Mouse (Mus musculus): Measurements from ENCODE around the gene Zfp319.

Gene Zfp319

DNA sequence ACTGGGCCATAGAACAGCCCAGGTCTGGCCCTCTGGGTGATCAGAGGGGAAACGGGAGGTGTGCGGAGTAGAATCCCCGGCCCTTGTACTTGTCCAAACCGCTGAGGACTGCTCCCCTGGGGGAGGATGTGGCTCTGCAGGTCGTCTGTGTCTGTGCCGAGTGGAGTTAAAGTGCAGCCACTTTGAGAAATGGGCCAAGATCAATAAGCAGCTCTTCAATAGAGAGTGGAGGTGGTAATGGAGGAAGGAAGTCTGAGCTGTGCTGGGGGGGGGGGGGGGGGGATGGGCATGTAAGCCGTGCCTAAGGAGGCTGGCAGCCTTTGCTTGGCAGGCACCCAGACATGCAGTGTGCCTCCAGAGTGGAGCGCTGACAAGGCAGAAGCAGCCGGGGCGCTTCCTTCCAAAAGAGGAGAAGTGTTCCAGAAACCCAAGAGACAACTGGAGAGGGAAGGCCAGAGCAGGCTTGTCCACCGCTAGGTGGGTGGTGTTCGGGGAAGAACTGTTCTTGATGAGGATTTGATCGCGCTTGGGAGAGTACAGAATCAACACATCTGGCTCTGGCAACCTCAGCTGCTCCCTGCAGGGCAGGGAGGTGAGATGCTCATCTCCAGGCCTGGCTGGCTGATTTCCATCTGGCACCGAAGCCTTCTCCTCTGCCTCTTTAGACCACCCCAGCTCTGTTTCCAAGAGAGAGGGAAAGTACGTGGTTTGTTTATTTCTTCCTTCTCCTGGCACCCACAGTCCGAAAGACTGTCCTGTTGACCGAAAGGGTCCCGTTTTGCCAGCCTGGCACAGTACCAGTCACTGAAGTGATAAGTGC lies 17.3 kb upstream of the Zfp319 start:
- peak; percentile 91 for DNase-seq

DNA sequence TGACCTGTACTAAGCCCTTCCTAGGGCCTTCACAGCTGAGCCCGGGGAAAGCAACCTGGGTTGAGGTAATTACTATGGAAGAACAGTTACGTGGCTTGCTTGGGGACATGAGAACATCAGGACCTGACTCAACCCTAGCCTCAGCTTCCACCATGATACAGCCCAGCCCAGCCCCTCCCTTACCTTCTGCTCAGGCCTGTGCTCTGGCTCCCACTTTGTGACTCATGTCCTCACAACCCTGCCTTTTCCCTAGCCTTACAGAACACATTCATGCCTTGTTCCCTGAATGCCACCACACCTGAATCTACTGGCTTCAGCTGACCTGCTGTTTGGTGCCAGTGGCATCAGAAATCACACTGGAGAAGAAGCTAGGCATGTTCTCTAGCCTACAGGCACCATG lies 16.6 kb upstream of the Zfp319 start:
- no peak for DNase-seq

DNA sequence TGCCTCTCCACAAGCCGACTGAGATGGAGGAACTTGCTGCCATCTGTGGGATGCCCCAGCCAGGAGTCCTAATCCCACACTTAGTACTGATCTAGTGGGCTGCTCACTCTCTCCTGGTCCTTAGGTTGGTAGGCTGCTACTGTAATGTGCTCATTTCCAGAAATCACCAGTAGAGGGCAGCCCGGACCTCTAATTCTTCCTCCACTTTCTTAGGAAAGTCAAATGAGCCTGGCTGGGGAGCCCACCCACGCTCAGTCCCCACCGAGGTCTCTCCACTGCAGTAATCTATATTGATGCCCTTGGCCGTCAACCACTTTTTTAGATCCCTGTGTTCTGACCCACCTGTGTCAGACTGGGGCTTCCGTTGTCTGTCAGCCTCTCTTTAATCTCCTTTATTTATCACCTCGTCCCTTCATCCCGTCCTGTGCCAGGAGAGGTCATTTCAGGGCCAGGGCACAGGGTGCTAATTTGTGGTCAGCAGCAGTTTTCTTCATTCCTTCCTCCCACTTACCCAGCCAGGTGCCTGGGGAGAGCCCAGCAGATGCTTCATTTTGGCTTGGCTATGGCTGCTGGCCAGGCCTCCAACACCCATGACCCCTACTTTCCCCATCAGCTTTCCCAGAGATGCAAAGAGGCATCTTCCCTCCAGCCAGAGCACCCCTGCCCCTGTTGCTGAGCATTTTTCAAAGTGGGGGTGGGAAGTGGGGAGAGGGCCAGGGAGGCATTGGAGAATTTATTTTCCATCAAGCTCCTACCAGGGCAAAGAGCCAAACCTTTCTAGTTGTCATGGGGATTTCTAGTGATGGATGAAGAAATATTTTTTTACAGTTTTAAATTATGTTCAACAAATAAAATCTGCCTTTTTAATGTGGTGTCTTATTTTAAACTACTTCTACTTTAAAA lies 15.1 kb upstream of the Zfp319 start:
- DNase-seq, result peak; percentile 85

DNA sequence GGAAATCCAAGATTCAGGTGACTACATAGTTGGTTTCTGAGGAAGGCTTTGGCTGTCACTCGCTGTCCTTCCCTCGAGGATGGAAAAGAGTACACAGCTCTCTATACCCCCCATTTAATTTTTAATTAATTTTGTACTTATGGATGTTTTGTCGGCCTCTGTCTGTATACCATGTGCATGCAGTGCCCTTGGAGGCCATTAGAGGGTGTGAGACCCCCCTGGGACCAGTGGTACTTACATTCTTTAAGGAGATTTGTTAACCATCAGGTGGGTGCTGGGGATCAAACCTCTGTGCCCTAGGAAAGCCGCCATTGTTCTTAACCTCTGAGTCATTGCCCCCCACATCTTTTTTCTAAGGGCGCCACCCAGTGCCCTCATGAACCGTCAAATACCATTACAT lies 12.9 kb upstream of the Zfp319 start:
- DNase-seq, result no peak

DNA sequence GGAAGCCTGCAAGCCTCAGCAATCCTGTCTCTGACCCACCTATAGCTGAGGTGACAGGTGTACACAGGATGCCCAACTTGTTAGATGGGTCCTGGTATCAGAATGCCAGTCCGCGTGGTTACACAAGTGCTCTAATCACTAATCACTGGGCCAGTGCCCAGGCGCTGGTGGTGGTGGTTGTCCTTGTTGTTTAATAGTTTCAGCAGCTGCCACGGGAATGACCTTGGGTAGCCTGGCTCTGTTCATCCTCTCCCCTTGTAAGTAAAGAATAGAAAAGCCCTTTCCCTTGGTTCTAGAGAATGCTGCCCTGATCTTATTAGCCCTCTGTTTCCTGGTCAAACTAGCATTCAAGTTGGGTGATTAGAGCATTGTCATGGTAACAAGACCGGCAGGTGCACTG lies 10.0 kb upstream of the Zfp319 start:
- no peak for DNase-seq

DNA sequence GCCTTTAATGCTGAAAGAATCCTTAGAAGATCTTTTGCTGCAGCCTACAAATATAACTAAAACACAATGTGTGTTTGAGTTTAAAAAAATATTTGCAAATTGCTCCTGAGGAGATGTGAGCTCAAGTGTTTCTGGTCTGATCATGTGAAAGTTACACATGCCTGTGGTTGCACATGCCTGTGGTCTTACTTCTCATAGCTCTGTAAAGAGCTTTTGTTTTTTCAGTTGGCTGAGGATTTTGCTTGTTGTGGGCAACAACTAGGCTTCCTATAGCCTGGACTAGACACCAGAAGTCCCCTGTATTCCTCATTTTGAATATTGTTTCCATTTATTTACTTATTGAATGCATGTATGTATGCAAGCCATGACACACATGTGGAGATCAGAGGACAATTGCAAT lies 4.6 kb upstream of the Zfp319 start:
- DNase-seq, result no peak

DNA sequence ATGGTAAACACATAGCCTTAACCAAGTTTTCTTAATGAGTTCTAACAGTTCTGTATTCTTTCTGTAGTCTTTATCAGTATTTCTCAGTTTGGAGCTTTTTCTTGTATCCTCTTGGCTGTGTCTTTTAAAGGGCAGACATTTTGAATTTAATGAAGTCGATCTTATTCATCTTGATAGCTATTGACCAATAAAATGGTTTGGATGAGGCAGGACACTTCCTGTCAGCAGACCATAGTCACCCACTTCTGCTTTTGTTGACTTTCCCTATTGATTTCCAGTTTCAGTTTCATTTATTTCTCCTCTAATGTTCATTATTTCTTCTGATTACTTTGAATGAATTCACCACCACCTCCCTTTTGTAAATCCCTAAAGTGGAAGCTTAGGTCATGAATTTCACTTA lies 4.0 kb upstream of the Zfp319 start:
- DNase-seq, result no peak

DNA sequence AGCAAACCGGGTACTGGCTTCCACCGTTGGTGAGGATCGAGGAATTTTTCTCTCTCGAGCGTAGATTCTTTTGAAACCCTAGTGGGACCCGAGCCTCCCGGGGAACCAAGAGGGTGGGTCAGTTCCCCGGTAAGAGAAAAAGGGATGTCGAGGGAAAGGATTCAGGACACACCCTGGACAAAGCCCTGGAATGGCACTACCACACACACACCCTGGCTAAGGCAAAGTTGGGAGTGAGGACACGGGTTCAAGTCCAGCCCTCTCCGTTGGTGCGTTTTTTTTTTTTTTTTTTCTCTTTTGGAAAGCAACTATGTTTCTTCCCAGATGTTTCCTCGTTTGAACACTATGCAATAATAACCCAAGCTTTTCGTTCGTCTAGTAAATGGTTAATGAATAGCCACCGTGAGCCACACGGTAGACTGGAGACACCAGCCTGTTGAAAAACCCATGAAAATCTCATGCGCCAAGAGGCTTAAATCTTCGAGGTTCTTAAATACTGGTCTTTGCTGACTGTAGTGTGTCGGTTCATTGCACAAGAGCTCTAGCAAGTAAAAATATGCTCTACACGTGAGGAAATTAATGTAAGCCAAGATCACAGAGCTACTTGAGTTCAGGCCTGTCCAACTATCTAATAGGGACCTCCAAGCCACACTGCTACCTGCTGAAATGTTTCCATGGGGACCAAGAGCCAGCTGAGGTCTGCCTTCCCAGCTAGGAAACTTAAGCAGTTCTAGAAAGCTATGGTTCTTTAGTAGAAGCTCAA lies 868 bp upstream of the Zfp319 start:
- no peak for DNase-seq

DNA sequence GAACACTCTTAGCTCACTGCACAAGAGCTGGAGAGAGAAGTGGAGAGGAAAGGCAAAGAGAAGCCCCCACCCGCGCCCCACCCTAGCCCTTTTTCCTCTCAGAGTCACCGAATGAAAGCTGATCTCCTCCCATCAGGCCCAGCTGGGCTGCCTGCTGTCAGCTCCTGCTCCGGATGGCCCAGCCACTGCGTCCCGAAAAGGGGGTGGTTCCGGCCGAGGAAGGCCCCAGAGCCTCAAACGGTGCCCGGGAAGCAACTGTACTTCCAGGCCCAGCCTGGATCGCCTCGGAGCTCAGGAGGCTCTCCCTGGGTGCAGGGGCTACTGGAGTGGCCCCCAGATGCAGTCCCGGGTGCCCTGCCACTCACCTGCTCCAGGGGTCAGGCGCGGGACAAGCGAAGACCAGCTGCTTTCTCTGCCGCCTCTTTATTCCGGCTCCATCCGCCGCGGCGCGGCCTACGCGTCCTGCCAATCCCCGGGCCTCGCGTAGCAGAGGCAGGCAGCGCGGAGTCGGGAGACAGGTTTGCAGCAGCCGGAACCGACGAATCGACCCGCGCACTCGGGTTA lies 512 bp downstream of the Zfp319 start:
- no peak for DNase-seq

DNA sequence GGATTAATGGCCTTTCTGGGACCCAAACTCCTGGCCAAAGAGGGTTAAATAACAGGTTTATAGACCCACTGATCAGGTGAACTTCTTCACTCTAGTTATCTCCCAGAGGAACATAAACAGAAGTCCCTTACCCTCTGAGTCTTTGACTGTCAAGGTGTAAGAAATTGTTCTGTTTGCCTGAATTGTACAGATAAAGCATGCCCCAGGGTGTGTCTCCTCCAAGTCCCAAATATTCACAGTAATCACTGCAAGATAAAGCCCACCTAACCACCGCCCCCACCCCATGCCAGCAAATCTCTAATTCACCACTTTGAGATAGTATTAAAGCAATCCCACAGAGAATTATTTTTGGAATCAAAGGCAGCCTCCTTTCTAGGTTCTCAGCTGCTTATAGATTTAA lies 1.4 kb downstream of the Zfp319 start:
- DNase-seq, result no peak

DNA sequence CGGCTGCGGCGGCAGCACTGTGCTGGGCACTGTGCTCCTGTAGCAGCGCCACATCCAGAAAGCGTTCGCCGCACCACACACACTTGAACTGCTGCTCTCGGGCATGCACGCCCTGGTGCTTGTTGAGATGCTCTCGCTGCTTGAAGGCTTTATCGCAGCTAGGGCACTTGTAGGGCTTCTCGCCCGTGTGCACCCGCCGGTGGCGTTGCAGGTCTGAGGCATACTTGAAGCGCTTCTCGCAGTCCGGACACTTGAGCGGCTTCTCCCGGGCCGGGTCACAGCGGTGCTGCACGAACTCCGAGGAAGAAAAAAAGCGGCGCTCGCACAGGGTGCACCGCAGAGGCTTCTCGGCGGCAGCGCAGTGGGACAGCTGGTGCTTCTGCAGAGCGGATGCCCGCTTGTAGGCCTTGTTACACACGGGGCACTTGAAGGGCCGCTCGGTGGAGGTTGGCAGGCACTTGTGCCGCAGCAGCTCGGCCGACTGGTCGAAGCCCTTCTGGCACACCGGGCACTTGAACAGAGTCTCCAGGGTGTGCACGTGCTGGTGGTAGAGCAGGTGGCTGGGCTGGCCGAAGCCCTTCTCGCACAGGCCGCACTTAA lies 3.8 kb downstream of the Zfp319 start:
- no peak for DNase-seq

DNA sequence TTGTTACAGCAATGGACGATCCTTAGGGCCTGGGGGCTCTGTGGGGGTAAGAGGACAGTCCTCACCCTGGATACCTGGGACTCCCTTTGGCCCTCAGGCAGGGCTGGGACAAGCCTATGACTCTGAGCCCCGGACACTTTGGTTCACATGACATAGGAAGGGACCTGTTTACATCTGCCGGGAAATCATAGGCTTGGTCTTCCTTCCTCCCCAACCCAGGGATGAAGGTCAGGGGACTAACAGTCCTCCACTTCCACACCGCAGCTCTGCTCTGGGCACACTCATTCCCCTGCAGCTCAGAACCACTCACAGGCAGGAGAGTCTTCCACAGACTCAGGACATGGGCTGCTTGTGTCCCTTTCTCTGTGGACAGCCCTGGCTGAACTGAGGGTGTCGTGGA lies 4.9 kb downstream of the Zfp319 start:
- no peak for DNase-seq

DNA sequence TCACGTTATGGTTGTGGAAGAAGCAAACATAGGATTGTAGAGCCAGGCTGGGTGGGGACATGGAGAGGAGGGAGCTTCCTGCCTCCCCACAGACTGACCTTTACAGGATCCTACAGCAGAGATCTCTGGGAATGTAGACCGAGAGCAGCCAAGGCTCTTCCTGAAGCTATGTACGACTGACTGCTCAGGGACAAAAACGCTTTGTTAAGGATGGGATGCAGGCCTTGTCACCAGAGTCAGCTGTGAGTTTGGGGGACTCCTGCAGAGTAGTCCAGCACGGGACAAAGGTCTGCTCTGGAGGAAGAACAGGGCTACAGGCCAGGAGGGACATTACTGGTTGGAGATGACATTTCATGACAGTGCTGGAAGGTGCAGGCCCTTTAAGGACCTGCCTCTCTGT lies 7.1 kb downstream of the Zfp319 start:
- no peak for DNase-seq

DNA sequence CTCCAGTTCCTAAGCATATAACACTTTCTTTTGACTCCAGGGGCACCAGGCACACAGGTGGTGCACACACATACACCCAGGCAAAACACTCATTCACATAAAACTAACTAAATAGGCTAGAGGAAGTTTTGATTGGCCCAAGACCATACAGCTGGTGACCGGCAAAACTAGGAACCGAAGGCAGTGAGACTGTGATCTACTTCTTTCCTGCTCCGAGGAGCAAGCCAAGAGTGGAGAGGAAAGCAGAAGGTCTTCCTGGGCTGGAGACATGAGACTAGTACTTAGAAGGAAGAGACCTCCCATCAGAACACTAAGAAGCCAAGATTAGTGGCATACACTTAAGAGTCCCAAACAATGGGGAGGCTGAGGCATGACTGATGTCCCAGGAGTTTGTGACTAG lies 8.5 kb downstream of the Zfp319 start:
- DNase-seq, result no peak

DNA sequence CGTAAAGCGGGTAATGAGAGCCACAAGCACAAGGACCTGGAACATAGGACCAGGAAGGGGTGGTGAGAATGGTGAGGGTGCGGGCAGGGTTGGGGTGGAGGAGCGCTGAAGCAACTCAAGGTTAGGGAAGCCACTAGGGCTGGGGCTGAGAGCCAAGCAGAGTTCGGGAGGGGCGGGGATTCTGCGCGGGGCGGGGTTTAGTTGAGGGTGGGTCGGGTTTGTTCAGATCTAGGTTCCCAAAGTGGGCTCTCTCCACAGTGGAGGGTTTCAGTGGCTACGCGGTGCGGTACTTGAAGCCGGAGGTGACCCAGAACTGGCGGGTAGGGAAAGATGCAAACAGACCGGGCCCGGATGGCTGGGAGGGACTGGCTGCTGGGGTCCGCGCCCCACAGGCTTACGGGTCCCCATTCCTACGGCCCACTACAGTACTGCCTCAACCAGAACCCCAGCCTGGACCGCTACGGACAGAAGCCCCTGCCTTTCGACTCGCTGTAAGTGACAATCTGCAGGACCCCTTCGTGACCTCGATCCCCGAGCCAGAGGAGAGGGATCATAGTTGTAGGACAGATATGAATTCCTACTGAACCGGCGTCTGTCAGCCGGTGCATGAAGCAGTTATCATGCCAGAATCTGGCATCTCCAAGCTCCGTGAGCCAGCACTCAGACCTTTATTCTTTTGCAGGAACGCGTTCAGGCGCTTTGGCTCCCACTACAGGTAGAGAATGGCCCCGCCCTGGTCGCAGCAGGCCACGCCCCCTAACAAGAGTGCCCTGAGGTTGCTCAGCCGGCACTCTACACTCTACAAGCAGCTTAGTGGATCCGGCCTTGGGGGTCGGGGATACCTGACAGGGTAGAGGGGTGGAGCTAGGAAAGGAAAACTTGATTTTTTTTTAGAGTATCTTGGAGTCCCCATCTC lies 11.3 kb downstream of the Zfp319 start:
- peak; percentile 31 for DNase-seq

DNA sequence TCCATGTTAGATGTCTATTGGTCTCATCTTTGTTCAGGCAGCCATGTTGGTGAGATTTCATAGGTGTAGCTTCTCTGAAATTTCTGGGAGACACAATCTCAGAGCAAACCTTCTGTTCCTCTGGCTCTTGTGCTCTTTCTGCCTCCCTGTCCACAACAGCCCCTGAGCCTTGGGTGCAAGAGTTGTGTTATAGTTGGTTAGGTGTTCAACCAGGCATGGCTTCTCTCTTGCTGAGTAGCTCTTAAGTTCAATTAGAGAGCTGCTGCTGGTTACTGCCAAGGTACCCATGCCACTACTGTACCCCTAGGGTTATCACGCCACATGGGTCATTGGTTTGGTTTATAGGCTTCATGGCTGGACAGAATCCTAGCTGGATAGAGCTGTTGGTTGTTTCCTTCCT lies 16.4 kb downstream of the Zfp319 start:
- DNase-seq, result no peak

DNA sequence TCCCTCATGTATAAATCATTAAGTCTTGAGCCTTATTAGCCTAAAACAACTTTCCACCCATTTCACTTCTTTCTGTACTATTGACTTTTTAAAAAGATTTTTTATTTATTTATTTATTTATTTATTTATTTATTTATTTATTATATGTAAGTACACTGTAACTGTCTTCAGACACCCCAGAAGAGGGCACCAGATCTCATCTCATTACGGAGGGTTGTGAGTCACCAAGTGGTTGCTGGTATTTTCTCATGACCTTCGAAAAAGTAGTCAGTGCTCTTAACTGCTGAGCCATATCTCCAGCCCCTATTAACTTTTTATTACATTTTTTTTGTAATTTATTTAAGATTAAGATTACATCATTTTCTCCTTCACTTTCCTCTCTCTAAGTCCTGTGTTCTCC lies 17.0 kb downstream of the Zfp319 start:
- no peak for DNase-seq

DNA sequence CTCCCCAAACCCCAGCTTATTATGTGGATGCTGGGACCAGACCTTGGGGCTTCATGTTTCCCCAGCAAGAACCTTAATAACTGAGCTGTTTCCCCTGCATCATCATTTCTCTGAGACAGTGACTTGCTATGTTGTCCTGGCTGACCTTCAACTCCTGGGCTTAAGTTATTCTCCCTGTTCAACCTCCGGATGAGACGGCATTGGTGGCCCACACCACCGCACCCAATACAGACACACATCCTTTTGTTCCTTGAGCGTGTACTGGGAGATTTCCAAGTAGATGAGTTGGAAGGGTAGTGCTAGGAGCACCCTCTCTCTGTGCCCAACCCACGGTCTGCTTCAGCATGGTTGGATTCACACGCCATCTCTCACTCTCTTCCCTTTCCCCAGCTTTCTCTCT lies 17.9 kb downstream of the Zfp319 start:
- DNase-seq, result no peak

DNA sequence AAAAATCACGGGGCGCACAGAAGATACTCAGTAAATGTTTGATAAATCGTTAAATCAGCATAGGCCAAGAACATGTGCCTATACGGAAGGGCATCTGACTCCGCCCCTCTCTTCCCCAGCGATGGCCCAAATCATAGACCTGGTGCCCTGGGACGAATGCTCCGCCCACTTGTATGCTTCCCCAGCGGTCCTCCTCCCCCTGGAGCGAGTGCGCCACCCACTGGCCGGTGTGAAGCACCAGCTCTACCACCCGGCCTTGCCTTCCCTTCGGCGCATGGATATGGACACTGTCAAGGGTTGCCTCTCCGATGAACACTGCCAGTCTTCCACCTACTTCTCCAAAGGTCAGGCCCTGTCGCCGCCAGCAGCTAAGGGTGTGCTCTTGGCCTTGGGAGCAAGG lies 18.9 kb downstream of the Zfp319 start:
- DNase-seq, result no peak

DNA sequence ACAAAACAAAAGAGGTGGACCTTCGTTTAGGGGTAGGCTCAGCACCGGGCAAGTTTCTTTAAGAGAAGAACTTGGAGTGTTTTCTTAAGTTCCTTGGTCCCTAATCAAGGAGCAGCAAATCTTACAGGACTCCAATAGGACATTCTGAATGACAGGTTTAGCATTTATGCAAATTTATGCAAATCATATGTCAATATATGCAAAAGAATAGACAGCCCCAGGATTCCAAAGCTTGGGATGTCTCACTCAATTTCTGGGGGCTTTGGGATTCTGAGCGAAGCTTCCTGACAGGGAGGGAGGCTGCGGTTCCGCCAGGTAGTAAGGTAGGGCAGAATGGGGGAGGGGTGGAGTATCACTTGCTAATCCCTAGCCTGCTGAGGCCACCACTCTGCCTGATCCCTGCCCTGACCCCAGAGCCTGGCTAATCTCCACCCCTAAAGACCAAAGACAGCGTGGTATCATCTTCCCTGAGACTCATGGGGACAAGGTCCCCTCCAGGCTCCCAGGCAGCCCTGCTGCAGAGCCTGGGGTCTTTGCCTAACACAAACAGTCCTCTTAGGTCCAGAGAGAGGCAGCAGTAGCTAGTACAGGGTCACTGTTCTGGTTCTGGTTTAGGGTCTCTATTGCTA lies 21.3 kb downstream of the Zfp319 start, which contains the start of gene Tepp:
TSS of gene Tepp (plus strand) at position 225 of the 629 bp plus-strand sequence.
- no peak for DNase-seq

DNA sequence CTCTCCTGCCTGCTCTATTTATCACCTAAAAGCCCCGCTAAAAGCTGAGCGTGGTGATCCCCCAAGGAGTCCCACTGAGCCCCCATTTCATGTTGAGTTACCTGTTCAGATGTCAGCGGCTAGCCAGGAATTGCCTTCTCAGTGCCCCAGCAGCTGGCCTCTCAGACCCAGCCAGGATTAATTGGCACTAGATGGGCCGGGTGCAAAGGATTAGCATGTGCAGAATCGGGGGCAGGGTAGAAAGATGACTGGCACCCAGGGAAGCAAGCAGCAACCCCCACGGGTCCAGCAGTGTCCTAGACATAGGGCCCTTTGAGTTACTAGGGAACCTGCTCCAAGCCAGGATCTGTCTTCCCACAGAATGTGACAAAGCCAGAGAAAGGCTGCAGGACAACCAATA lies 25.3 kb downstream of the Zfp319 start, which contains the start of gene Cngb1:
TSS of gene Cngb1 (minus strand) at position 155 of the 400 bp plus-strand sequence.
- DNase-seq, result no peak

All from right cerebral cortex, postnatal 14 days (tissue).